Mouse (Mus musculus) right cerebral cortex, postnatal 14 days (tissue): ENCODE data around the gene Ssh2.

Experiments
- DNase-seq: peaks from one replicate; pipeline ENCODE4 v3.0.0; 2022

The Ssh2 gene

DNA sequence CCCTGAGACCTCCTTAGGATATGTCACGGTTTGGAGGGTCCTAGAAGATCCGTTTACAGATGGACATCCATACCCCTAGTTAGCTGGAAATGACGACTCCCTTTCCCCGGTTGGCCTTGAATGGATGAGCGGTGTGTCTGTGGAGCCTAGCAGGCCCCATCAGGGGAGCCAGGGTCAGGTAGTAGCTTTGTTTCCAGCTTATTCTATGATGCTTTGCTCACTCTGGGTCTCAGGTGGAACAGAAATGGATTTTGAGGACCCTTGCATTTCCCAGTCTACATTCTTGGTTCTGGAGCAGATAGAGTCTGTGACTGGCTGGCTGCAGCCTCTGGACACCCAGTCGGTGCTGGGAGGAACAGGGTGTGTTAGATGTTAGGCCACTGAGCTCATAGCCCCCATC is 278.7 kb downstream of the Ssh2 start:
- DNase-seq, result no peak

DNA sequence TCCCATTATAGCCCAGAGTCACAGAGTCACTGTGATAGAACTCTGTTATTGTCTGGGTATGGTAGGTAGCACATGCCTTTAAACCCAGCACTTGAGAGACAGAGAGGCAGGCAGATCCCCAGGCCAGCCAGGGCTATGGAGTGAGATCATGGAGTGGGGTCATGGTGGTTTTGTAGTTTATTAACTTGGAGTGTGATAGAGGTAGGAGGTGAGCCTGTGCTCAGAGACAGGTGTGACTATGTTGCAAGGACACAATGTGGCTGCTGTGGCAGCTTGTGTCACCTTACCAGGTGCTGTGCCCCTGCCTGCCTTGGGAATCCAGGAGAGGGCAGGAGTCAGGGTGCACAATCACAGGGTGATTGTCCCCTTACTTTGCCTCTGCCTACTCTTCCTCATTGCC is 279.4 kb downstream of the Ssh2 start:
- no peak for DNase-seq

DNA sequence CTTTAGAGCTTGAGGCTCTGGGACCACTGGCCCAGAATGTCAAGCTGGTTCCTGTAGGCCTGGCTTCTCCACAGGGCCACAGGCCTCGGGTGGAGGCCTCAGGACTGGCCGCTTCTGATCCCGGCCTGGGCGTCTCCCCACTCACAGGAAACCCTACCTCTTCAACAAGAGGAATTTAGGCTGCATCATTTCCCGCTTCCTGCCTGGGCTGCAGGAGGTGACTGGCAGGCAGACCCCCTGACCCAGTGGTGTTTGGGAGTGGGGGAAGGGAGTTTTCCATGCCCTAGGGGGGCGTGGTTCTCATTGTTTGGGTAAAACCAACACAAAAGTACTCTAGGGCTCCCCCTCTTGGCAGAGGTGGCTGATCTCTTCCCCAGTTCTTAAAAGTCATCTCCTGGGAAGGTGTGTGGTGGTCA is 281.3 kb downstream of the Ssh2 start:
- no peak for DNase-seq

DNA sequence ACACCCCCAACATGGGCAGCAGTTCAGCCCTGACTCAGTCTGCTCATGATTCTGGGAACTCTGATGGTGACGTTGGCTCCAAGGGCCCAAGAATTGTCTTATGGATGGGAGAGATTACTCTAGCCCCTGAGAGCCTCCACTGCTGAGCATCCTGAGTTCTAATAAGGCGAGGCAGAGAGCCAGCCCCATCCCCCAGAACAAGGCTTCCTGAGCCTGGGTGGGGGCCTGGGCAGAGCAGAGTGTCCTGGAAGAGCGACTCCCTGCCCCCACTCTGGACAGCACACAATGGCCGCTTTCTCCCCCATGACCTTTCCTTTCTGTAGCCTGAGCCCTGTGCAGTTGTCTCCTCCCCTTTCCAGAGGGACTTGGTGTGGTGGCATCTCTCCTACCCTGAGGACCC is 281.8 kb downstream of the Ssh2 start:
- no peak for DNase-seq

DNA sequence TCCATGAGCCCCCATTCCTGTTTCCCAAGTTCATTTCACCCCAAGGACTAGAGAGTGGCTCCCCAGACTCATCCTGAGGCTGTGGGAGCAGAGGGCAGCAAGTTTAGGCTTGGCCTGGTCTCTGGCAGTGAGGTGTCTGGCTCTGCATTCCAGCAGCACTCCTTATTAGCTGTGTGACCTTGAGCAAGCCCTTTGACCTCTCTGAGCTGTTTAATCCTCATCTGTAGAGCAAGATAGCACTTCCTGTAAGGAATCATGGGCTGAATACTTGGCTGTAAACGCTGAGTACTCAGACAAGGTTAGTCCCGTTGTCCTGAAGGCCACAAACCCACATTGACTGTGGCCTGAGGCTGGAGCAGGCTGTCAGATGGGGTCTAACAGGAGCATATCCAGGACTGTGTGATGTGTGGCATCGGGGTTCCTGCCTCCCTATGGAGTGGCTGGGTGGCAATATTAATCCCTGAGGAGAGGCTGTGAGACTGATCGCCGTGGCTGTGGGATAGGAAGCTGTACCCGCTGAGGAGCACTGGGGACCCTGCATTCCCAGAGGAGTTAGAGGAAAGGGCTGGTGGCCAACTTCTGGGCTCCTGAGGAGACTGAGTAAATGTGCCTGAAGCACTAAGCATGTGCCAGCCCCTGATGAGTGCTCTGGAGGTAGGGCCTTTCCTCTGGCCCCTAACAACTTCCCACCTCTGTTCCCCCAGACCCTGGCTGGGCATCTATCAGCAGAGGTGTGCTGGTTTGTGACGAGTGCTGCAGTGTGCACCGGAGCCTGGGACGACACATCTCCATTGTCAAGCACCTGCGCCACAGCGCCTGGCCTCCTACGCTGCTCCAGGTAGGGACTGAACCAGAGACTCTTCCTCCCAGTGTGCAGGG is 282.4 kb downstream of the Ssh2 start:
- peak; percentile 10 for DNase-seq

DNA sequence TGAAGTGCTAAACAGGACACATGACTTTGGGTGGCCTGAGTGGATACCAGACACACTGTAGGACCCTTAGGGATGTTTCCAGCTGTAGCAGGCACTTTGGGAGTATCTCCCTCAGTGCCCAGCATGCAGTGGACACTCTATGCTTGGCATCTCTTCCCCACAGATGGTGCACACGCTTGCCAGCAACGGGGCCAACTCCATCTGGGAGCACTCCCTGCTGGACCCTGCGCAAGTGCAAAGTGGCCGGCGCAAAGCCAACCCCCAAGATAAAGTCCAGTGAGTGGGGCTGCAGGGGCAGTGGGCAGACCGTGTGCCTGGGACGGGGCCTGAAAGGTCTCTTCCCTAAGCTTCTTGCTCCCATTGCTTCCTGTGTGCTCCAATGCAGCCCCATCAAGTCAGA is 283.3 kb downstream of the Ssh2 start:
- DNase-seq, result peak; percentile 7

DNA sequence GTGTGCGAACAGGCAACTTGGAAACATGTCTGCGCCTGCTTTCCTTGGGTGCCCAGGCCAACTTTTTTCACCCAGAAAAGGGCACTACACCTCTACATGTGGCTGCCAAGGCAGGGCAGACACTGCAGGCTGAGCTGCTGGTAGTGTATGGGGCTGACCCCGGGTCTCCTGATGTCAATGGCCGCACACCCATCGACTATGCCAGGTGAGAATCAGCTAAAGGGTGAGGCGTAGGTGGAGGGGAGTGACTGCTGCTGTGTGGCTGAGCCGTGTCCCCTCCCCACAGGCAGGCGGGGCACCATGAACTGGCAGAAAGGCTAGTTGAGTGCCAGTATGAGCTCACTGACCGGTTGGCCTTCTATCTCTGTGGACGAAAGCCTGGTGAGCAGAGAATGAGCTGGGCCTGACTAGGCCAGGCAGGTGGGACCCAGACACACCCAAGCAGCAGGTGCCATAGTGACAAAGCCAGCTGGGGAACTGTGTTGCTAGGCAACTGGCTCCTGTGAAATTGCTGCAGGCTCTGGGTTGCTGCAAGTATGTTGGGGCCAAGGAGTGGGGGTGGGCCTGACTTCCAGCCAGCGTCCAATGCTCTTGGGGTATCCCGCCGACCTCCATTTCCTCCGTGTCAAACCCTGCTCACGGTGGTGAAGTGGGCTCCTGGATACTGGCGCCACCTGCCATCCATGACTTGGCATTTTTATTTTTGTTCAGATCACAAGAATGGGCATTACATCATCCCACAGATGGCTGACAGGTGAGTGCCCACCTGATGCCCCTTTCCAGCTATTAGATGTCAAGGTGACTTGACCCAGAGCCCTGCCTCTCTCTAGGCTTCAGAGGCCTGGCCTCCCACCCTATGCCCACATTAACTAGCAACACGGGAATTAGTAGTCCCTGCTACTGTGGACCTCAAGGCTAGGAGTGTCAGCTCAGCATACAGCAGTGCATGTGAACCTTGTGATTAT is 284.6 kb downstream of the Ssh2 start:
- peak; percentile 5 for DNase-seq

DNA sequence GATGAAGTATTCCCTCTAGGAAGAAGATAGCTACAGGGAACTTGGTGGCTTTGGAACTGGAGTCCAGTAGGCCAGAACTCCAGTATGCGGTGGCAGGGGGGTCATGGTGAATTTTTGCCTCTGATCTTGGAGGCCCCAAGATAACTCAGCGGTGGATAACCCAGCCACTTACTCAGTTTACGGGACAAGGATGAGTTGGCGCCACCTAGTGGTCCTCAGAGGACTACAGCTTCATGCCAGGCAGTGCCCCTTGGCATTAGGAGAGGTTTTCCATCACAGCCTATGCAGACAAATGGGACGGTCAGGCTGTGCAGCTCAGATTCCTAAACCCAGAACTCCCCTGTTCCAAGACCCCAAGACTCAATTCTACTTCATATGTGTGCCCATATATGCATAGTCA is 285.3 kb downstream of the Ssh2 start:
- DNase-seq, result peak; percentile 82

DNA sequence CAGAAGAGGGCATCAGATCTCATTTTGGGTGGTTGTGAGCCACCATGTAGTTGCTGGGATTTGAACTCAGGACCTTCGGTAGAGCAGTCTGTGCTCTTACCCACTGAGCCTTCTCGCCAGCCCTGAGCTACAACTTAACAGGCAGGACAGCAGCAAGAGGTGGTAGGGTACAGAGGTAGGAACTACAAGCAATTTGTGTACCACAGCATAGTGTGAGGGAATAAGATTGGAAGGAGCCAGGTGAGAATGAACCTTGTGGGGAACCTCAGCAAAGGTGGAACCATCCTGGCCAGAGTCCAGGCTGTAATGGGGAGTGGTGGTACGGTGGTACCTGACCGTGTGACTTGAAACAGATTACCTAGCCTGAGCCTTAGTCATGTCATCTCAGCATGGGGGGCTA is 285.9 kb downstream of the Ssh2 start:
- DNase-seq, result no peak

DNA sequence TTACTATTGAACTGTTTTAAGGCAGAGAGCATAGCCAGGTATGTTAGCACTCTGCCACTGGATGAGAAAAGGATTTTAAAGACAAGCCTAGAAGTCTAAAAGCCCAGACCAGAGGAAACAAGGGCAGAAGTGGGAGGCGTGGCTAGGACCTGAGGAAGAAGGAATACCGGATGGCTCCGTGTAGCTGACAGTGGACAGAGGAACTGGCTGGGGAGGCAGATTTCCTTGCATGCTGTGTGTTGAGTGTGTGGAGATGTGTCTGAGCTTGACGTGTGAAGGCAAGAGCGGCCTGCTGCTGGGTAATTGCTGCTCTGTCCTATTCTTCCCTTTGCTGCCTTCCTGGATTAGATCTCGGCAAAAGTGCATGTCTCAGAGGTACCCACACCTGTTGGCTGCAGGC is 286.4 kb downstream of the Ssh2 start:
- DNase-seq, result no peak

DNA sequence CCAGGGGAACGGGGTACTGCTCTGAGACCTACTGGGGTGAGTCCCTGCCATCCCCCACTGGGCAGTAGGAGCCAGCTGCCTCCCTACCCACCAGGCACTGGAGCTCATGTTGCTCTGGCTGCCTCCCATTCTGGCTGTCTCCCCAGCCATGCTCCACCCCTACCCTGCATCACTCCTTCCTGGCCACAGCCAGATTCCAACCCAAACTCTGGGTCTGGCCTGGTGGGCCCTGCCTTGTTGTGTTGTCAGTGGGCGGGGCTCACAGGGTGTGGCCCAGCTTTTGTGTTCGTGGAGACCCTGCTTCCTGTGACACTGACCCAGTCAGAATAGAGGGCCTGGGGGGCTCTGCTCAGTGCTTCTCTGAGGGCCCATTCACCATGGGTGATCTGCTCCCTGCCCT is 287.4 kb downstream of the Ssh2 start:
- DNase-seq, result no peak

DNA sequence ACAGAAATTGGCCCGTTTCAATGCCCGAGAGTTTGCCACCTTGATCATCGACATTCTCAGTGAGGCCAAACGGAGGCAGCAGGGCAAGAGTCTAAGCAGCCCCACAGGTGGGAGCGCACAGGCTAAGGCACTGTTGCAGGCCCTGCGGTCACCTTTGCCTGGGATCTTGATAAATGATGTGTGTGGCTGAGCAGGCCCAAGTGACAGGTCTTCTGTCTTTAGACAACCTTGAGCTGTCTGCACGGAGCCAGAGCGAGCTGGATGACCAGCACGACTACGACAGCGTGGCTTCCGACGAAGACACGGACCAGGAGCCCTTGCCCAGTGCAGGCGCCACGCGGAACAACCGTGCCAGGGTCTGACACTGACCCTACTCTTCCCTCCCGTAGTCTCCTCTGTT is 288.3 kb downstream of the Ssh2 start:
- DNase-seq, result no peak

DNA sequence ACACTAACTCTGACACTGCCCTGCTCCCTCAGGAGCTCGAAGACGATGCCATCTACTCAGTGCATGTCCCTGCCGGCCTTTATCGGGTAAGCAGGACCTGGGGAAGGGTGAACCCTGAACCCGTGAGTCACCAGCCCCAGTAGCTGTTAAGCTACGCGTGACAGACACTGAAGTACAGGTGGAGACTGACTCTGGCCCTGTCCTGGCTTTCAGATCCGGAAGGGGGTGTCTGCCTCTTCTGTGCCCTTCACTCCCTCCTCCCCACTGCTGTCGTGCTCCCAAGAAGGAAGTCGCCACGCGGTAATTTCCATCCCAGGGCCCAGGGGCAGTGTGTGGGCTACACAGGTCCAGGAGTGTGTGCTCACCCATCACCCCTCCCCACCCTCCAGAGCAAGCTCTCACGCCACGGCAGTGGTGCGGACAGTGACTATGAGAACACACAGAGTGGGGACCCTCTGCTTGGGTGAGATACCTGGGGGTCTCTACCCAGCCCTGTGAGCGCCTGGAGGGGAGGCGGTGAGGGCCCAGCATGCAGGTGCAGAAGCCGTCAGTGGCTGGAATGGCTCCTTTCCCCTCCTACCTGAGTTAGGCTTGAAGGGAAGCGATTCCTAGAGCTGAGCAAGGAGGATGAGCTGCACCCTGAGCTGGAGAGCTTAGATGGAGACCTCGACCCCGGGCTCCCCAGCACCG is 289.3 kb downstream of the Ssh2 start:
- no peak for DNase-seq

DNA sequence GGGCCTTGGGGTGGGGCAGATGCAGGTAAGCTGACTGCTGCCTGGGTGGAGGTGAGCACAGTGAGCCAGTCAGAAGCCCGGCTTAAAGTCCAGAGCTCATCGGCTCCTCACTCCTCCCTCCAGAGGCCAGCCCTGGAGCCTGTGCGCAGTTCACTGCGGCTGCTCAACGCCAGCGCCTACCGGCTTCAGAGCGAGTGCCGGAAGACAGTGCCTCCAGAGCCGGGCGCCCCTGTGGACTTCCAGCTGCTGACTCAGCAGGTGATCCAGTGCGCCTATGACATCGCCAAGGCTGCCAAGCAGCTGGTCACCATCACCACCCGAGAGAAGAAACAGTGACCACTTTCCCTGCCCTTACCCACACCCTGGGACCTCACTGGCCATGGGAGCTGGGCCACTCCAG is 290.2 kb downstream of the Ssh2 start:
- no peak for DNase-seq

DNA sequence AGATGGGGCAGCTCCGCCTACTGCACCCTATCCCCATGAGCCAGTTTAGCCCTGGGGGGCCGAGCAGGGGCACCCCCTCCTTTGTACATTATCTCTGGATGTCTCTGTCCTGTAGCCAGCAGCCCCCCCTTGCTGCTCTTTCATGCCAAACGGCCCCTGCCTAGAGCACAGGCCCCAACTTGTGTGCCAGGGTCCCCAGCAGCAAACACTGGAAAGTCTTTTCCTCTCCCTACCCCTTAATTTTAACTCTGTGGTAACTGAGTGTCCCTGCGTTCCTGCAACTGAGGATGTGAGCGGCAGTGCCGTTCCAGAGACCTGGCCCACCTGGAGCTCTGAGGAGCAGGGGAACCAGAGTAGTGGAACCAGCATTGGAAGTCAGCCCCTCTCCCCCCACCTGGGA is 290.9 kb downstream of the Ssh2 start:
- no peak for DNase-seq

DNA sequence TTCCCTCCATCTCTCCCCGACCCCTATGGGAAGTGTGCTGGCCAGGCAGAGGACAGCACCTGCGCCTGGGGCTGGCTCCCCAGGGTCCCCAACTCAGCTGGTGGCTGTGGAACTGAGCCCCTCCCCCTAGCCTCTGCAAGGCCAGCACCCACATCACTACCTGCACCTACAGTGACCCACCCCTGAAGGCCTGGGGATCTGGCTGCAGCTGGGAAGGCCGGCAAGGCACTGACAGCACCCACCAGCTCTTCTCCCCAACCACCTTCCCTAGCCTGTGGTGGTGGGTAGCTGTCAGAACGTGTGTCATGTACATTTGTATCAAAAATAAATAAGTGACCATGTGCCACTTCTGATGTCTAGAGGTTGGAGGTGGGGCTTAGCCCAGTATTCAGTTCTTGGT is 291.3 kb downstream of the Ssh2 start:
- no peak for DNase-seq

DNA sequence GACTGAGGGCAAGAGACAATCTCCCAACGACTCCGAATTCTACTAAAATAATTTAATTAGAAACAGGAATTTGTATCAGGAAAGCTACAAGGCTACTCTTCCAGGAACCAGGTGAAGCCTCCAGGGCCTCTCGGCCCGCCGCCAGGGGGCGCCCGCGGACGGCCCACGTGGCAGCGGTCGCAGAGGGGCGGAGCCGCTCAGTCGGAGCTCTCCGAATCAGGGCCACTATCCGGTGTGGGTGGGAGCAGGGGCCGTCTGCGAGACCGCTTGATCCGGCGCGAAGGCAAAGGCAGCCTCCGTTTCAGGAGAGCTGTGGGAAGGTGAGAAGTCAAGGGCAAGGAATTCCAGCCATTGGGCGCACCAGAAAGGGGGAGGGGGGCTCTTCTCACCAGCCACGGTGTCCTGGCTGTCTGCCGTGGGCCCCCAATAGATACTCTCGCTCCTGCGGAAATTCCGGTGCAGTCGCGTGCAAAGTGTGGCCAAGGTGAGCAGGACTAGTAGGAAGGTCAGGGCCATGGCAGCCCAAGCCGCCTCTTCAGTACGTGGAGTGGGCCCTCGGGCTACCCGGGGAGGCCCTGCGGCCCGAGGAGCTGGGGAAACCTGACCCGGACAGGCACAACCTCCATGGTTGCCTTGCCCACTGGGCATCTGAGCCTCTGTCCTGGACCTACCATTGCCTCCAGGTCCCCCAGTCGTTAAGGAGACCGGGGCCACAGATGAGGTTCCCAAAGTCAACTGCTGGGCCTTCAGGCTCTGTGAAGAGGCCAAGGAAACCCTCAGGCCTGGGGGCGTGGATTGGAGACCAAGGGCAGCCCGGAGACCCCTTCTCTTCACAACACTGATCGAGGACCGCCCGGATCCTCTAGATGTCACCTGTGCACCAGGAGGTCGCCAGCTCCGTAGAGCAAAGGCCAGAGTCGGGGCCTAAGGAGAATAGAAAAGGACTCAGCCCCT is 292.3 kb downstream of the Ssh2 start:
- DNase-seq, result peak; percentile 86
